Mouse (Mus musculus): ENCODE results near the gene Prss36.

The Prss36 gene

GRCm38 (mm10) chr7:127946470-127947023 is at the start of gene Prss36:
Gene Prss36, minus strand, starts transcription at chr7:127946725.
- no peak for TF ChIP-seq GATA4 (IDR thresholded peaks at IDR 0.05; ENCODE audit: insufficient replicate concordance, low read length)

GRCm38 (mm10) chr7:127993341-127993977 is 46.9 kb upstream of the Prss36 start, which contains the start of gene Pycard:
Gene Pycard, minus strand, starts transcription at chr7:127993867.
- no peak for TF ChIP-seq GATA4 (IDR thresholded peaks at IDR 0.05; ENCODE audit: insufficient replicate concordance, low read length)

GRCm38 (mm10) chr7:127992488-127993340 is 46.2 kb upstream of the Prss36 start:
- no peak for TF ChIP-seq GATA4 (IDR thresholded peaks at IDR 0.05; ENCODE audit: insufficient replicate concordance, low read length)

GRCm38 (mm10) chr7:127991643-127992487 is 45.3 kb upstream of the Prss36 start:
- TF ChIP-seq GATA4 (IDR thresholded peaks at IDR 0.05; ENCODE audit: insufficient replicate concordance, low read length), result no peak

GRCm38 (mm10) chr7:127988904-127989303 is 42.4 kb upstream of the Prss36 start:
- no peak for TF ChIP-seq GATA4 (IDR thresholded peaks at IDR 0.05; ENCODE audit: insufficient replicate concordance, low read length)

- no peak for TF ChIP-seq GATA4 (IDR thresholded peaks at IDR 0.05; ENCODE audit: insufficient replicate concordance, low read length)
Measured at GRCm38 (mm10) chr7:127980606-127981005, 34.1 kb upstream of the Prss36 start.

GRCm38 (mm10) chr7:127978856-127979255 is 32.3 kb upstream of the Prss36 start:
- no peak for TF ChIP-seq GATA4 (IDR thresholded peaks at IDR 0.05; ENCODE audit: insufficient replicate concordance, low read length)

- no peak for TF ChIP-seq GATA4 (IDR thresholded peaks at IDR 0.05; ENCODE audit: insufficient replicate concordance, low read length)
Measured at GRCm38 (mm10) chr7:127974413-127974930, 27.9 kb upstream of the Prss36 start.

GRCm38 (mm10) chr7:127967922-127968828 is 21.6 kb upstream of the Prss36 start:
- TF ChIP-seq GATA4 (IDR thresholded peaks at IDR 0.05; ENCODE audit: insufficient replicate concordance, low read length), result peak; percentile 58; the same call in 1 of the 2 replicates

- no peak; the same call in 1 of the 2 replicates for TF ChIP-seq GATA4 (IDR thresholded peaks at IDR 0.05; ENCODE audit: insufficient replicate concordance, low read length)
Measured at GRCm38 (mm10) chr7:127967004-127967921, 20.7 kb upstream of the Prss36 start, which contains the start of gene Fus. Gene Fus, plus strand, starts transcription at chr7:127967457.

GRCm38 (mm10) chr7:127966371-127966918 is 19.9 kb upstream of the Prss36 start:
- TF ChIP-seq GATA4 (IDR thresholded peaks at IDR 0.05; ENCODE audit: insufficient replicate concordance, low read length), result no peak

- no peak for TF ChIP-seq GATA4 (IDR thresholded peaks at IDR 0.05; ENCODE audit: insufficient replicate concordance, low read length)
Measured at GRCm38 (mm10) chr7:127959364-127959763, 12.8 kb upstream of the Prss36 start.
